Mouse (Mus musculus) liver, postnatal 0 days (tissue): Measurements from ENCODE around the gene Smurf1. TPM values are rescaled to one million over a fixed set of nuclear protein-coding genes. Genes with fewer than 3 reads are reported as not detected.

ENCODE experiments used
- ATAC-seq: fragments of 200-750 bp; cut with Nextera tagmentation; 2 replicates; pipeline ENCODE4 v1.8.0; 2017; ENCODE audit warnings: mild to moderate bottlenecking, moderate library complexity
- DNase-seq: peaks from one replicate; pipeline ENCODE4 v3.0.0-alpha.2; 2016
- H3K27ac ChIP-seq: fragments of 300-500 bp; sonication (generic); 2 replicates; pipeline ENCODE4 v1.5.1; 2014; ENCODE audit warnings: antibody characterized with exemption, moderate library complexity, mild to moderate bottlenecking, low read depth
- H3K27me3 ChIP-seq: fragments of 300-500 bp; sonication (generic); 2 replicates; pipeline ENCODE4 v1.6.1; 2014; ENCODE audit warnings: low read length, control low read depth, mixed read lengths; ENCODE audit not compliant: insufficient read depth
- H3K36me3 ChIP-seq: fragments of 300-500 bp; sonication (generic); replicated peaks from 2 replicates; pipeline ENCODE4 v1.6.1; 2014; ENCODE audit warnings: mild to moderate bottlenecking, control low read depth, low read length, moderate library complexity, mixed read lengths; ENCODE audit not compliant: insufficient read depth
- H3K4me1 ChIP-seq: fragments of 300-500 bp; sonication (generic); 2 replicates; pipeline ENCODE4 v1.6.1; 2014; ENCODE audit warnings: antibody characterized with exemption, mild to moderate bottlenecking, control low read depth; ENCODE audit not compliant: insufficient read depth
- H3K4me2 ChIP-seq: fragments of 300-500 bp; sonication (generic); 2 replicates; pipeline ENCODE4 v1.6.1; 2014; ENCODE audit warnings: low read depth, mild to moderate bottlenecking, low read length, moderate library complexity, mixed read lengths
- H3K4me3 ChIP-seq: fragments of 300-500 bp; sonication (generic); 2 replicates; pipeline ENCODE4 v1.5.1; 2014; ENCODE audit warnings: low read depth, low read length
- H3K9ac ChIP-seq: fragments of 300-500 bp; sonication (generic); replicated peaks from 2 replicates; pipeline ENCODE4 v1.6.1; 2014; ENCODE audit warnings: mild to moderate bottlenecking, moderate library complexity
- H3K9me3 ChIP-seq: fragments of 300-500 bp; sonication (generic); 2 replicates; pipeline ENCODE4 v1.6.1; 2016; ENCODE audit warnings: mild to moderate bottlenecking, control low read depth, low read length, mixed read lengths
- CTCF ChIP-seq: sonication (generic); IDR thresholded peaks from 2 replicates; pipeline ENCODE4 v1.5.1; 2016; ENCODE audit warnings: antibody characterized with exemption, low read depth
- EP300 ChIP-seq: IDR thresholded peaks from 2 replicates; pipeline ENCODE4 v1.6.1; 2016; ENCODE audit warnings: antibody characterized with exemption, low read depth, mild to moderate bottlenecking
- WGBS: fragments of 180-500 bp; shearing (Covaris S2); extraction: QIAGEN DNeasy Blood & Tissue Kit; methylation state at CpG from one replicate; pipeline ENCODE4 v1.1.7; 2014; ENCODE audit not compliant: insufficient replicate concordance; 5-methylcytosine and 5-hydroxymethylcytosine counted together
- polyA plus RNA-seq: library from polyadenylated mRNA; unstranded; fragments of >200 nt; fragmentation: Nextera tagmentation; extraction: Ambion mirVana; gene quantifications from 2 replicates; pipeline ENCODE4 v1.2.1, GENCODE M21; 2015

Smurf1 gene
- polyA plus RNA-seq, 1 experiment from 2014 or later, result 2.2 TPM

DNA sequence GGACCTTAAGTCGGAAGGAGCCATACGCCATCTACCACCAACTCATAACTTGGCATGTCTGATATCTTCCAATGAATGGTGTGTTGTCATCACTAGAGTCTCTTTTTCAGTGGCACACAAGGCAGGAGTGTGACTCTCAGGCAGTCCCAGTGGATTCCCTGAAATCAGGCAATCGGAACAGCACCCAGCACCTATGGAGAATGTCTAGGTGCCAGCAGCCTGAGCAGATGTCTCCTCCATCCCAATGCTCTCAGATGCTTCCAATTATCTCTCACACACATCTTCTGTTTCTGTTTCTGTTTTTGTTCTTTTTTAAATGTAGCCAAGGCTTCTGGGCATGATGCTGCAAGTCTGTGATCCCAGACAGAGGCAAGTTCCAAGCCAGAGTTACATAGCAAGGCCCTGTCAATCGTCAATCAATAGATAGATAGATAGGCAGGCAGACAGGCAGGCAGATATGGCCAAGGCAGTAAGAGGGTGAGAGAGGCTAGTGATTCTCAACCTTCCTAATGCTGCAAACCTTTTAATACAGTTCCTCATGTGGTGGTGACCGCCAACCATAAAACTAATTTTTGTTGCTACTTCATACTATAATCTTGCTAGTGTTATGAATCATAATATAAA lies 15.1 kb downstream of the Smurf1 start:
- Histone ChIP-seq H3K9me3 (no peaks in the 10 kb centered on the region), H3K27me3 (no peaks in the 10 kb centered on the region), H3K4me2 (no peak overlapping the region), H3K9ac (no peak overlapping the region), H3K36me3 (no peaks in the 10 kb centered on the region), H3K27ac (no peak overlapping the region), H3K4me3 (no peak overlapping the region), H3K4me1 (peaks cover 4% of the 10 kb centered on the region; the same call in 1 of the 2 replicates)
- no peak for ATAC-seq
- 78% methylated on average over 5 of the region's 5 CpGs for WGBS
- TF ChIP-seq CTCF, result no peak
- TF ChIP-seq EP300, result no peak
- no peak for DNase-seq

DNA sequence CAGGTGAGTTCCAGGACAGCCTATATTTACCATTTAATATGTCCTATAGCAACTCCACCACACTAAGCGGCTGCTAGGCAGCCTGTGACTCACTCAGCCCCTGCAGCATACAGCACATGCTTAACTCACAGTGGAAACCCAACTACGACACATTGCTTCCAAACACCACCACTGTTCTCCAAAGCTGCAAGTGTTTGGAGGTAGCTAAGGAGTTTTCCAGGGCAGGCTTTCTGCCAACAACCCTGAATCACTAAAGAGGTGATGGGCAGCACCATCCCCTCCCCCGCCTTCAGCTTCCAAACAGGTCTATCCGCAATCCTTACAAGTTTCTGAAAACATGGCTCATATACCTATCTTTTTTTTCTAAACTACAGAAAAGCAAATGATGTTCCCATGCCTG lies 15.8 kb downstream of the Smurf1 start:
- Histone ChIP-seq H3K9me3 (no peaks in the 10 kb centered on the region), H3K36me3 (no peaks in the 10 kb centered on the region), H3K27ac (no peak overlapping the region), H3K9ac (no peak overlapping the region), H3K4me3 (no peak overlapping the region), H3K4me1 (peaks cover 7% of the 10 kb centered on the region), H3K27me3 (no peaks in the 10 kb centered on the region), H3K4me2 (no peak overlapping the region)
- ATAC-seq, result no peak
- no peak for DNase-seq
- WGBS, result 86% methylated on average over 4 of the region's 4 CpGs
- no peak for TF ChIP-seq EP300
- no peak for TF ChIP-seq CTCF

DNA sequence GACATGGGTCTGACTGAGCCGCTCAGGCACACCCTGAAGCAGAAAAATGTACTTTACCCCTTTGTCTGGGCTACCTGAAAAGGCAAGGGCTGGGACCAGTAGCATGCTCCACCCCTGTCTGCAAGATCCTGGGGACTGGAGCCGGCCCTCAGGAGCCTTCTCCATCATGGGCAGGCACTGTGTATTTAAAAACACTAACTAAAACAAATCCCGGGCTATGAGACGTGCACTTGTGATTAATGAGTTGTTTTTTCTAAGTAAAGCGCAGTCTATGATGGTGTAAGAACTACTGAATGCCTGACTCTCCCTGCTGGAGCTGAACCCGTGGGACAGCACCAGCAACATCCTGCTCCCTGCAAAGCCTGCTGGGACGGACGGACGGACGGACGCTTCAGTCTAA lies 17.2 kb downstream of the Smurf1 start:
- WGBS, result 66% methylated on average over 11 of the region's 11 CpGs
- ATAC-seq (no peak), DNase-seq (no peak)
- Histone ChIP-seq H3K9me3 (no peaks in the 10 kb centered on the region), H3K4me3 (no peak overlapping the region), H3K36me3 (no peaks in the 10 kb centered on the region), H3K27me3 (no peaks in the 10 kb centered on the region), H3K4me1 (peaks cover 20% of the 10 kb centered on the region), H3K27ac (0 out of 2 replicates have a peak overlapping the region, but pooled peaks have one; percentile 11), H3K4me2 (no peak overlapping the region), H3K9ac (no peak overlapping the region)
- no peak for TF ChIP-seq CTCF
- no peak for TF ChIP-seq EP300

DNA sequence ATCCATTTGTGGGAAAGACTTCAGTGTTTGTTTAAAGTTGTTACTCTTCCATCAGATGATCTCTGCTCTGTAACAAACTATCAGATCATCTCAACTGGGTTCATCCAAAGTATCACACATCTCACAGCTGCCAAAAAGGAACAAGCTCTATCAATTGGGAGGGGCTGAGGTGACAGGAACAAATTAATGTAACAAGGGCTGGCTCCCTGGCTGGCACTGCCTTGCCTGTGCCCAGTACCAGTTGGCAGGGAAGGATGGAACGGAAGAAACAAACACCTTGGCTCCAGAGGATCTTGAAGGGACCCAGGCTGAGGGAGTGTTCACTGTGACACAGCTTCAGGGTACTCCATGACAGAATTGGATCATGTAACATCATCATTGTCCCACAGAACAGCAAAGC lies 17.6 kb downstream of the Smurf1 start:
- no peak for TF ChIP-seq CTCF
- no peak for TF ChIP-seq EP300
- Histone ChIP-seq H3K9ac (no peak overlapping the region), H3K27ac (no peak overlapping the region), H3K4me2 (no peak overlapping the region), H3K27me3 (no peaks in the 10 kb centered on the region), H3K4me3 (no peak overlapping the region), H3K4me1 (peaks cover 22% of the 10 kb centered on the region), H3K9me3 (no peaks in the 10 kb centered on the region), H3K36me3 (no peaks in the 10 kb centered on the region)
- no peak for ATAC-seq
- 89% methylated on average over 1 of the region's 1 CpGs for WGBS
- DNase-seq, result no peak

DNA sequence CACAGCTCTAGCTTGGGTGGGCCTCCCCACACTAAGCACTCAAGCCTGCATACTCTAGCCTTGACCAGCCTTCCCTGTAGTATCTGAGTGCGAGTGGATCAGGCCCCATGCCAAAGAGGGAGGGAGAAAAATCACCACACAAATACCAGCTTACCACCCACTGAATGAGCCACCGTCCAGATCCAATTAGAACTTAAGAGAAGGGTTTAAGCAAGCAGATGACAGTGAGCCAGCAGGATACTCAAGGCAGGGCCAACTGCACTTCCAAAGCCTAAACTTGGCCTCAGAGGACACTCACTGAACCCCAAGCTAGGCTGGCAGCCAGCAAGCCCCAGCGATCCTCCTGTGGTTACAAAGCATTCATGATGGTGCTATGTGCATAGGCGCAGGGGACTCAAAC lies 19.6 kb downstream of the Smurf1 start:
- peaks cover 27% of the 10 kb centered on the region for H3K4me1 ChIP-seq
- no peak overlapping the region for H3K4me2 ChIP-seq
- H3K27ac ChIP-seq, result no peak overlapping the region
- no peak overlapping the region for H3K9ac ChIP-seq
- ATAC-seq (no peak), DNase-seq (no peak)
- H3K36me3 ChIP-seq, result no peaks in the 10 kb centered on the region
- H3K4me3 ChIP-seq, result no peak overlapping the region
- no peak for TF ChIP-seq EP300
- 72% methylated on average over 4 of the region's 4 CpGs for WGBS
- H3K9me3 ChIP-seq, result no peaks in the 10 kb centered on the region
- H3K27me3 ChIP-seq, result no peaks in the 10 kb centered on the region

DNA sequence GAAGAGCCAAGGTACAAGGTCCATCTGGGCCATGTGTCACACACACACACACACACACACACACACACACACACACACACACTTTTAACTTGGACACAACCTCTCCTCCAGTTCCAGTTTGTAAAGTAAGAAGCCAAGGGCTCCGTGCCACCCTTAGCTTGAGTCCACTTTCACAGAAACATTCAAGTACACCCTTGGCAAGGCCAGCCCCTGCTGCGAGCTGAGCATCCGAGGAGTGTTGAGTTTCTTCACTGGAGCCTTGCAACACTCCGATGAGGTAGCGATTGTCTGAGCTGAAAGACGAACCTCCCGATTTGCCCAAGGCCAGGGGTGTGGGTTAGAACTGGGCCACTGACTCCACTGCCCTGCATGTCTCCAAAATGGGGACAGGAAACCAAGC lies 20.7 kb downstream of the Smurf1 start:
- Histone ChIP-seq H3K27ac (no peak overlapping the region), H3K4me1 (peaks cover 27% of the 10 kb centered on the region), H3K4me3 (no peak overlapping the region), H3K9ac (no peak overlapping the region), H3K27me3 (no peaks in the 10 kb centered on the region), H3K9me3 (no peaks in the 10 kb centered on the region), H3K4me2 (no peak overlapping the region), H3K36me3 (no peaks in the 10 kb centered on the region)
- TF ChIP-seq EP300, result no peak
- no peak for TF ChIP-seq CTCF
- ATAC-seq (peak; percentile 34; the same call in 1 of the 2 replicates), DNase-seq (no peak)
- WGBS, result 68% methylated on average over 7 of the region's 7 CpGs

DNA sequence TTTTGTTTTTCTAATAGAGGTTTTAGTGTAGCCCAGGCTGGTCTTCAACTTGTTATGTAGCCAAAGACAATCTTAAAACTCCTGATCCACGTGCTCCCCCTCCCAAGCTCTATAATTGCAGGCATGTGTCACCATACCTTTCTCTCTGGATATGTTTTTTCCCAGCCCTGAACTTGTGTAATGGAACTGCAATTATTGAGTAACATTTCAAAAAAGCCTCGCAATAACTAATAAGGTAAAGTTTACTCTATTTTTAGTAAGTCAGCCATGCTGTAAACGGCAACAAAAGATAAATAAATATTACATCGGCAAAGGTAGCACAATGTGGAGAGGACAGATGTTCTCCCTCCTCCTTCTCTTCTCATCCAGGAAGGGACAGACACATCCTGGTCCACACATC lies 21.3 kb downstream of the Smurf1 start:
- H3K4me2 ChIP-seq, result no peak overlapping the region
- TF ChIP-seq EP300 (no peak), CTCF (no peak)
- H3K4me1 ChIP-seq, result peaks cover 27% of the 10 kb centered on the region
- no peaks in the 10 kb centered on the region for H3K36me3 ChIP-seq
- no peak overlapping the region for H3K9ac ChIP-seq
- no peak overlapping the region for H3K27ac ChIP-seq
- ATAC-seq (peak; percentile 65), DNase-seq (no peak)
- no peaks in the 10 kb centered on the region for H3K9me3 ChIP-seq
- no peak overlapping the region for H3K4me3 ChIP-seq
- 42% methylated on average over 4 of the region's 4 CpGs for WGBS
- H3K27me3 ChIP-seq, result no peaks in the 10 kb centered on the region
